Mouse (Mus musculus) embryo, embryonic 11 days (tissue): ENCODE results near the gene Gpr176.
"Not testable (repeated sequence)": the region's sequence is repeated elsewhere in the genome, so short reads cannot be mapped to it uniquely, and the experiment has no call there.

ENCODE experiments used
- DNase-seq: peaks from one replicate; pipeline ENCODE4 v3.0.0-alpha.2; 2015

Gpr176 gene

GRCm38 (mm10) chr2:118298601-118299000, 74.6 kb downstream of the Gpr176 start:
- no peak for DNase-seq

- no peak for DNase-seq
Measured at GRCm38 (mm10) chr2:118297966-118298365, 75.3 kb downstream of the Gpr176 start.

- no peak for DNase-seq
Measured at GRCm38 (mm10) chr2:118295505-118295904, 77.7 kb downstream of the Gpr176 start.

- no peak for DNase-seq
Measured at GRCm38 (mm10) chr2:118293583-118293982, 79.6 kb downstream of the Gpr176 start.

- DNase-seq = not testable (repeated sequence)
Measured at GRCm38 (mm10) chr2:118289066-118289460, 84.2 kb downstream of the Gpr176 start.

- DNase-seq = no peak
Measured at GRCm38 (mm10) chr2:118288326-118289065, 84.7 kb downstream of the Gpr176 start.

- no peak for DNase-seq
Measured at GRCm38 (mm10) chr2:118287678-118288077, 85.5 kb downstream of the Gpr176 start.

GRCm38 (mm10) chr2:118282467-118282866, 90.8 kb downstream of the Gpr176 start:
- no peak for DNase-seq

GRCm38 (mm10) chr2:118278249-118278648, 95.0 kb downstream of the Gpr176 start:
- DNase-seq = no peak

GRCm38 (mm10) chr2:118271606-118272005, 101.6 kb downstream of the Gpr176 start:
- no peak for DNase-seq

- DNase-seq = no peak
Measured at GRCm38 (mm10) chr2:118270213-118270612, 103.0 kb downstream of the Gpr176 start.

GRCm38 (mm10) chr2:118263914-118264201, 109.4 kb downstream of the Gpr176 start:
- no peak for DNase-seq

GRCm38 (mm10) chr2:118263151-118263913, 109.9 kb downstream of the Gpr176 start:
- peak; percentile 84 for DNase-seq

- DNase-seq = no peak
Measured at GRCm38 (mm10) chr2:118262673-118263072, 110.5 kb downstream of the Gpr176 start.

GRCm38 (mm10) chr2:118259746-118260145, 113.5 kb downstream of the Gpr176 start:
- DNase-seq = no peak

GRCm38 (mm10) chr2:118257094-118257493, 116.1 kb downstream of the Gpr176 start:
- no peak for DNase-seq

GRCm38 (mm10) chr2:118256621-118257053, 116.6 kb downstream of the Gpr176 start, which contains the start of gene Fsip1:
Gene Fsip1, minus strand, starts transcription at chr2:118256966.
- DNase-seq = peak; percentile 92

- peak; percentile 43 for DNase-seq
Measured at GRCm38 (mm10) chr2:118254516-118254915, 118.7 kb downstream of the Gpr176 start.

- no peak for DNase-seq
Measured at GRCm38 (mm10) chr2:118248966-118249365, 124.3 kb downstream of the Gpr176 start.

GRCm38 (mm10) chr2:118248016-118248415, 125.2 kb downstream of the Gpr176 start:
- no peak for DNase-seq

GRCm38 (mm10) chr2:118245914-118246313, 127.3 kb downstream of the Gpr176 start:
- DNase-seq = peak; percentile 90

- DNase-seq = no peak
Measured at GRCm38 (mm10) chr2:118236196-118236595, 137.0 kb downstream of the Gpr176 start.

GRCm38 (mm10) chr2:118235614-118236013, 137.6 kb downstream of the Gpr176 start:
- DNase-seq = no peak

GRCm38 (mm10) chr2:118230544-118230943, 142.7 kb downstream of the Gpr176 start:
- DNase-seq = no peak
